Mouse (Mus musculus) forebrain, embryonic 16.5 days (tissue): ENCODE measurements around the gene Inpp4b. TPM values are rescaled to one million over a fixed set of nuclear protein-coding genes. Genes with fewer than 3 reads are reported as not detected.

ENCODE experiments used
- ATAC-seq: fragments of 200-750 bp; cut with Nextera tagmentation; 2 replicates; pipeline ENCODE4 v1.8.0; 2017; ENCODE audit warnings: mild to moderate bottlenecking, moderate library complexity
- H3K27ac ChIP-seq: fragments of 300-500 bp; sonication (generic); 2 replicates; pipeline ENCODE4 v1.5.1; 2014; ENCODE audit warnings: low read length, control low read depth
- H3K27me3 ChIP-seq: fragments of 300-500 bp; sonication (generic); replicated peaks from 2 replicates; pipeline ENCODE4 v1.6.1; 2014; ENCODE audit warnings: low read length; ENCODE audit not compliant: control insufficient read depth, insufficient read depth
- H3K36me3 ChIP-seq: fragments of 300-500 bp; sonication (generic); 2 replicates; pipeline ENCODE4 v1.6.1; 2014; ENCODE audit not compliant: control insufficient read depth, insufficient read depth
- H3K4me1 ChIP-seq: fragments of 300-500 bp; sonication (generic); replicated peaks from 2 replicates; pipeline ENCODE4 v1.6.1; 2014; ENCODE audit warnings: low read length; ENCODE audit not compliant: control insufficient read depth, insufficient read depth
- H3K4me2 ChIP-seq: fragments of 300-500 bp; sonication (generic); 2 replicates; pipeline ENCODE4 v1.6.1; 2014; ENCODE audit warnings: mild to moderate bottlenecking, low read length, control low read depth
- H3K4me3 ChIP-seq: fragments of 300-500 bp; sonication (generic); replicated peaks from 2 replicates; pipeline ENCODE4 v1.5.1; 2014; ENCODE audit warnings: mild to moderate bottlenecking, low read length, control low read depth
- H3K9ac ChIP-seq: fragments of 300-500 bp; sonication (generic); replicated peaks from 2 replicates; pipeline ENCODE4 v1.6.1; 2014; ENCODE audit warnings: low read depth, low read length, control low read depth
- H3K9me3 ChIP-seq: fragments of 300-500 bp; sonication (generic); 2 replicates; pipeline ENCODE4 v1.6.1; 2016; ENCODE audit warnings: low read length; ENCODE audit not compliant: control insufficient read depth
- WGBS: fragments of 180-500 bp; shearing (Covaris S2); extraction: QIAGEN DNeasy Blood & Tissue Kit; methylation state at CpG from one replicate; pipeline ENCODE4 v1.1.7; 2014; 5-methylcytosine and 5-hydroxymethylcytosine counted together
- polyA plus RNA-seq: library from polyadenylated mRNA; unstranded; fragments of >200 nt; fragmentation: Nextera tagmentation; extraction: Ambion mirVana; gene quantifications from 2 replicates; pipeline ENCODE4 v1.2.1, GENCODE M21; 2015

Inpp4b gene
- polyA plus RNA-seq, 1 experiment from 2014 or later: 6.5 TPM

GRCm38 (mm10) chr8:81449798-81450197 lies 107.4 kb downstream of the Inpp4b start:
- H3K36me3 ChIP-seq: no peaks in the 10 kb centered on the region
- H3K9ac ChIP-seq: no peak overlapping the region
- H3K27ac ChIP-seq: no peak overlapping the region
- no peaks in the 10 kb centered on the region for H3K9me3 ChIP-seq
- no peak for ATAC-seq
- no peaks in the 10 kb centered on the region for H3K27me3 ChIP-seq
- H3K4me2 ChIP-seq: no peak overlapping the region
- H3K4me3 ChIP-seq: no peak overlapping the region
- H3K4me1 ChIP-seq: peaks cover 3% of the 10 kb centered on the region; the same call in 1 of the 2 replicates
- WGBS: 85% methylated on average over 2 of the region's 2 CpGs

GRCm38 (mm10) chr8:81452082-81452481 lies 109.7 kb downstream of the Inpp4b start:
- no peak overlapping the region for H3K4me2 ChIP-seq
- H3K9me3 ChIP-seq: no peaks in the 10 kb centered on the region
- peak; percentile 45 for ATAC-seq
- no peak overlapping the region for H3K4me3 ChIP-seq
- WGBS: 7% methylated on average over 6 of the region's 6 CpGs
- peaks cover 3% of the 10 kb centered on the region; the same call in 1 of the 2 replicates for H3K4me1 ChIP-seq
- H3K9ac ChIP-seq: no peak overlapping the region
- H3K27me3 ChIP-seq: no peaks in the 10 kb centered on the region
- H3K27ac ChIP-seq: no peak overlapping the region
- H3K36me3 ChIP-seq: no peaks in the 10 kb centered on the region

- no peaks in the 10 kb centered on the region for H3K9me3 ChIP-seq
- no peak overlapping the region for H3K4me2 ChIP-seq
- no peaks in the 10 kb centered on the region for H3K27me3 ChIP-seq
- H3K27ac ChIP-seq: no peak overlapping the region
- no peaks in the 10 kb centered on the region for H3K36me3 ChIP-seq
- peaks cover 3% of the 10 kb centered on the region; the same call in 1 of the 2 replicates for H3K4me1 ChIP-seq
- ATAC-seq: no peak
- H3K4me3 ChIP-seq: no peak overlapping the region
- 77% methylated on average over 2 of the region's 2 CpGs for WGBS
- H3K9ac ChIP-seq: no peak overlapping the region
Measured at GRCm38 (mm10) chr8:81454830-81455229, 112.5 kb downstream of the Inpp4b start.

- 76% methylated on average over 3 of the region's 3 CpGs for WGBS
- H3K9me3 ChIP-seq: no peaks in the 10 kb centered on the region
- H3K27ac ChIP-seq: no peak overlapping the region
Measured at GRCm38 (mm10) chr8:81463762-81464161, 121.4 kb downstream of the Inpp4b start.

GRCm38 (mm10) chr8:81466776-81467175 lies 124.4 kb downstream of the Inpp4b start:
- Histone ChIP-seq H3K36me3 (no peaks in the 10 kb centered on the region), H3K4me2 (no peak overlapping the region), H3K9me3 (no peaks in the 10 kb centered on the region), H3K9ac (no peak overlapping the region), H3K4me3 (no peak overlapping the region), H3K27me3 (no peaks in the 10 kb centered on the region), H3K27ac (no peak overlapping the region), H3K4me1 (no peaks in the 10 kb centered on the region)
- 74% methylated on average over 2 of the region's 2 CpGs for WGBS
- ATAC-seq: no peak

More at GRCm38 (mm10) chr8:81463762-81464161, 121.4 kb downstream of the Inpp4b start:
- ATAC-seq: no peak
- Histone ChIP-seq H3K27me3 (no peaks in the 10 kb centered on the region), H3K9ac (no peak overlapping the region), H3K36me3 (no peaks in the 10 kb centered on the region), H3K4me1 (no peaks in the 10 kb centered on the region), H3K4me2 (no peak overlapping the region), H3K4me3 (no peak overlapping the region)

GRCm38 (mm10) chr8:81478674-81479073 lies 136.3 kb downstream of the Inpp4b start:
- ATAC-seq: peak; percentile 59; the same call in 1 of the 2 replicates
- no peak overlapping the region for H3K4me2 ChIP-seq
- no peak overlapping the region for H3K4me3 ChIP-seq
- no peaks in the 10 kb centered on the region for H3K4me1 ChIP-seq
- H3K36me3 ChIP-seq: no peaks in the 10 kb centered on the region
- 34% methylated on average over 3 of the region's 3 CpGs for whole genome bisulfite sequencing
- H3K9me3 ChIP-seq: no peaks in the 10 kb centered on the region
- H3K27me3 ChIP-seq: no peaks in the 10 kb centered on the region
- H3K9ac ChIP-seq: no peak overlapping the region
- no peak overlapping the region for H3K27ac ChIP-seq

GRCm38 (mm10) chr8:81483834-81484233 lies 141.5 kb downstream of the Inpp4b start:
- H3K4me3 ChIP-seq: no peak overlapping the region
- no peaks in the 10 kb centered on the region for H3K36me3 ChIP-seq
- WGBS: 88% methylated on average over 1 of the region's 1 CpGs
- H3K27ac ChIP-seq: no peak overlapping the region
- H3K9ac ChIP-seq: no peak overlapping the region
- H3K4me2 ChIP-seq: no peak overlapping the region
- no peak for ATAC-seq
- no peaks in the 10 kb centered on the region for H3K4me1 ChIP-seq
- no peaks in the 10 kb centered on the region for H3K9me3 ChIP-seq
- H3K27me3 ChIP-seq: no peaks in the 10 kb centered on the region

- no peak for ATAC-seq
- no peak overlapping the region for H3K9ac ChIP-seq
- H3K9me3 ChIP-seq: no peaks in the 10 kb centered on the region
- no peak overlapping the region for H3K27ac ChIP-seq
- no peaks in the 10 kb centered on the region for H3K4me1 ChIP-seq
- H3K4me2 ChIP-seq: no peak overlapping the region
- no peak overlapping the region for H3K4me3 ChIP-seq
- H3K36me3 ChIP-seq: no peaks in the 10 kb centered on the region
- H3K27me3 ChIP-seq: no peaks in the 10 kb centered on the region
- WGBS: 58% methylated on average over 1 of the region's 1 CpGs
Measured at GRCm38 (mm10) chr8:81485626-81486025, 143.3 kb downstream of the Inpp4b start.

- no peak overlapping the region for H3K27ac ChIP-seq
- no peaks in the 10 kb centered on the region for H3K4me1 ChIP-seq
- 95% methylated on average over 2 of the region's 2 CpGs for WGBS
- ATAC-seq: no peak
- H3K4me3 ChIP-seq: no peak overlapping the region
- no peak overlapping the region for H3K4me2 ChIP-seq
- no peaks in the 10 kb centered on the region for H3K27me3 ChIP-seq
- H3K9ac ChIP-seq: no peak overlapping the region
- no peaks in the 10 kb centered on the region for H3K36me3 ChIP-seq
- no peaks in the 10 kb centered on the region for H3K9me3 ChIP-seq
Measured at GRCm38 (mm10) chr8:81489894-81490661, 147.7 kb downstream of the Inpp4b start.
